Mouse (Mus musculus) midbrain, embryonic 15.5 days (tissue): ENCODE data around the gene Ckap4. TPM values are rescaled to one million over a fixed set of nuclear protein-coding genes. Genes with fewer than 3 reads are reported as not detected.

Source experiments
- ATAC-seq: fragments of 200-750 bp; cut with Nextera tagmentation; replicated peaks from 2 replicates; pipeline ENCODE4 v1.8.0; 2017; ENCODE audit warnings: moderate TSS enrichment
- H3K27ac ChIP-seq: fragments of 300-500 bp; sonication (generic); 2 replicates; pipeline ENCODE4 v1.5.1; 2015; ENCODE audit warnings: mild to moderate bottlenecking, inconsistent platforms
- H3K27me3 ChIP-seq: fragments of 300-500 bp; sonication (generic); replicated peaks from 2 replicates; pipeline ENCODE4 v1.6.1; 2015; ENCODE audit warnings: inconsistent platforms
- H3K36me3 ChIP-seq: fragments of 300-500 bp; sonication (generic); replicated peaks from 2 replicates; pipeline ENCODE4 v1.6.1; 2015; ENCODE audit warnings: inconsistent platforms
- H3K4me1 ChIP-seq: fragments of 300-500 bp; sonication (generic); 2 replicates; pipeline ENCODE4 v1.6.1; 2015; ENCODE audit warnings: inconsistent platforms
- H3K4me2 ChIP-seq: fragments of 300-500 bp; sonication (generic); 2 replicates; pipeline ENCODE4 v1.6.1; 2015; ENCODE audit warnings: inconsistent platforms, mild to moderate bottlenecking, moderate library complexity
- H3K4me3 ChIP-seq: fragments of 300-500 bp; sonication (generic); 2 replicates; pipeline ENCODE4 v1.5.1; 2015; ENCODE audit warnings: mild to moderate bottlenecking, inconsistent platforms
- H3K9ac ChIP-seq: fragments of 300-500 bp; sonication (generic); 2 replicates; pipeline ENCODE4 v1.6.1; 2015; ENCODE audit warnings: mild to moderate bottlenecking, inconsistent platforms
- H3K9me3 ChIP-seq: fragments of 300-500 bp; sonication (generic); 2 replicates; pipeline ENCODE4 v1.6.1; 2016; ENCODE audit warnings: inconsistent platforms
- WGBS: fragments of 180-500 bp; shearing (Covaris S2); methylation state at CpG from one replicate; pipeline ENCODE4 v1.1.7; 2015; ENCODE audit warnings: mixed read lengths; 5-methylcytosine and 5-hydroxymethylcytosine counted together
- polyA plus RNA-seq: library from polyadenylated mRNA; unstranded; fragments of >200 nt; fragmentation: Nextera tagmentation; extraction: Ambion mirVana; gene quantifications from 2 replicates; pipeline ENCODE4 v1.2.1, GENCODE M21; 2015

Ckap4 gene
- polyA plus RNA-seq, 1 experiment from 2014 or later, result 53.2 TPM

DNA sequence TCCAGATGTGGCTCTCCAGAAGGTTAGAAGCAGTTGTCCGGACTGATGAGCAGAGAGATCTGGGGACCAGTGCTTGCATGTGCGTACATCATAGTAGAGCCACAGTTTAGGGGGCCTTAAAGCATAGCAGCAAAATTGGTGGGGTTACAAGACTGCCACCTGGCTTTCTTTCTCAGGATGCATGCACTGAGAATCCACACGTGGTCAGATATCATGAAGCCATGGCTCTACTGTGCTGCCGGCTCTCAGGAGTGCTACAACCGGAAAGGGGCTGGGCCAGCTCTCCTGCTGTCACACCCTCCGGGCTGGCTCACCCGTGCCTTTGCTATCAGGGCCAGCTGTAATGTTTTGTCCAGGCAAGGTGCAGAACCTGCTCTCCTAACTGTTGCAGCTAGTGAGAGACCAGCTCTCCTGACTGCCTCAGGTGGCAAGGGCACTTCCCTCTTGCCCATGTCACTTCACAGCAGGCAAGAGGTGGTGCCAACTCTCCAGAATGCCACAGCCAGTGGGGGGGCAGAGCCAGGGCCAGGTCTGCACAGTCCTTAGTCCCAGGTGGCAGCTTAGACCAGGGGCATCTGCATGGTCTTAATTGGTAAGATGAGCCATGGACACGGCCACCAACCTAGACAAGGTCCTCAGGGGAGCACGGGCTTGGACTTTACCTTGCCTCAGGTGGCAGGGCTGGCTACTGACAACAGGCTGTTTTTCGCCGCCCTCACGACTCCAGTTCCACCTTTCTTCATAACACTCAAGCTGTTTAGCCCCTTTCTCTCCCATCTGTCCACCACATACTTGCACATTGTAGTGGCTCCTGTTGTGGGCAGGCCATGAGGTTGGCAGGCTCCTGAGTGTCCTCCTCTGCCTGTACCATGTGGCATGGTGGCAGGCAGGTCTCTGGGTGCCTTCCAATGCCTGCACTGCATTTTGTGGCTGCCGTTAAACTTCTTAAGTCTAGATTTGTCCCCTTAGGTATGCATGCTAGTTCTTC lies 29.0 kb upstream of the Ckap4 start:
- 78% methylated on average over 13 of the region's 13 CpGs for WGBS
- Histone ChIP-seq H3K9me3 (no peaks in the 10 kb centered on the region), H3K27ac (no peak overlapping the region), H3K4me1 (no peaks in the 10 kb centered on the region), H3K4me2 (no peak overlapping the region), H3K27me3 (no peaks in the 10 kb centered on the region), H3K36me3 (no peaks in the 10 kb centered on the region), H3K4me3 (no peak overlapping the region), H3K9ac (no peak overlapping the region)
- no peak for ATAC-seq

DNA sequence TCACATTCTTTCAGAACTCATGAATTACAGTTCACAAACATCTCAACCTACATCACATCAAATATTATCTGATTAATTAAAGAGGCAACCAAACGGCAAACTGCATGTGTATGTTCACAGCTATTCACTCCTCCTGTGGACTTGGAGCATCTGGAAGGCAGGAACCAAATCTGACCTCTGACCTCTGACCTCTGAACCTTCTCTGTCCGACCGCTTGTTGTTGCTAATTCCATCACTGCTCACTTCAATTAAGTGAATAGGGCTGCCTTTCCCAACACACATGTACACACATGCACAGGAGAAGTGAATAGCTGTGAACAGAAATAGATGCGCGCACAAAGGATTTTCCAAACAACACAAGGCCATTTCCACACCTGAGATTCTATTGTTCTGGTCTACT lies 28.3 kb upstream of the Ckap4 start:
- H3K36me3 ChIP-seq, result no peaks in the 10 kb centered on the region
- H3K4me3 ChIP-seq, result no peak overlapping the region
- H3K9me3 ChIP-seq, result no peaks in the 10 kb centered on the region
- H3K4me1 ChIP-seq, result no peaks in the 10 kb centered on the region
- ATAC-seq, result no peak
- H3K4me2 ChIP-seq, result no peak overlapping the region
- no peak overlapping the region for H3K27ac ChIP-seq
- H3K27me3 ChIP-seq, result no peaks in the 10 kb centered on the region
- H3K9ac ChIP-seq, result no peak overlapping the region
- 66% methylated on average over 5 of the region's 5 CpGs for WGBS

DNA sequence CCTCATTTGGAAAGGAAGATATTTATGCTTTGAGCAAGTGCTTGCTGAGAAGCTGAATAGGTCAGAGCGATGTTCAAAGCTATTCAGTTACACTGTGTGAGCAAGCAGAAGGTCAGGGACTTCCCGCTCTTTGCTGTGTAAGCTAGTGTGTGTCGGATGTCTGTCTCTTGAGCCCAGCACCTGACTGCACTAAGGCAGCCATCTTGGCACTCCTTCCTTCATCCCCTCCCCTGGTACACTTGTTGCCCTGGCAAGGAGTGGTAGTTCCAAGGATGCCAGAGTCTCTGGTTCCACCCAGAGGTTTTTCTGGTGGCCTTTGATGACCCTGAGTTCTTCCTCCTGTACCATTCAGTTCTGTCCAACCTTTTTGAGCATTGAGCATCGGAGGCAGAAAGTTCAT lies 26.1 kb upstream of the Ckap4 start:
- ATAC-seq, result no peak
- H3K4me3 ChIP-seq, result no peak overlapping the region
- no peaks in the 10 kb centered on the region for H3K27me3 ChIP-seq
- no peaks in the 10 kb centered on the region for H3K36me3 ChIP-seq
- no peaks in the 10 kb centered on the region for H3K9me3 ChIP-seq
- H3K9ac ChIP-seq, result no peak overlapping the region
- WGBS, result 91% methylated on average over 4 of the region's 4 CpGs
- no peaks in the 10 kb centered on the region for H3K4me1 ChIP-seq
- no peak overlapping the region for H3K4me2 ChIP-seq
- no peak overlapping the region for H3K27ac ChIP-seq

DNA sequence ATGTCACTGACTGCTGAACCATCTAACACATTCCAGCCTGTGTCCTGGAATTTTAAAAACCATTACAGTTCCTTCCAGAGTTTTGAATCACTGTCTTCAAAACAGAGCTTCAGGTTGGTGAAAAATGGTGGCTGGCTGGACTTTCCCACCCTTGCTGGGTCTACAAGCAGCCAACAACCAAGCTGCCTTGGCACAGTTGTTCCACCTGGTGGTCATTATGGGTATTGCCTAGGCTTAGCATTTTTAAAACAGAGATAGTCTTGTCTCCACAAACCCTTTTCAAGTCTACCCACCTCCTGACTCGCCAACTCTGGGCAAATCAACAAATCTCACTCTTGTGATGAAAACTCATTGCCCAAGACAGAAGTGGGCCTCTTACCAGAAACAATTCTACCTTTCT lies 24.6 kb upstream of the Ckap4 start:
- Histone ChIP-seq H3K36me3 (no peaks in the 10 kb centered on the region), H3K27ac (no peak overlapping the region), H3K4me3 (no peak overlapping the region), H3K4me1 (no peaks in the 10 kb centered on the region), H3K9me3 (no peaks in the 10 kb centered on the region), H3K9ac (no peak overlapping the region), H3K27me3 (no peaks in the 10 kb centered on the region), H3K4me2 (no peak overlapping the region)
- ATAC-seq, result no peak
- WGBS, result 90% methylated on average over 1 of the region's 1 CpGs

DNA sequence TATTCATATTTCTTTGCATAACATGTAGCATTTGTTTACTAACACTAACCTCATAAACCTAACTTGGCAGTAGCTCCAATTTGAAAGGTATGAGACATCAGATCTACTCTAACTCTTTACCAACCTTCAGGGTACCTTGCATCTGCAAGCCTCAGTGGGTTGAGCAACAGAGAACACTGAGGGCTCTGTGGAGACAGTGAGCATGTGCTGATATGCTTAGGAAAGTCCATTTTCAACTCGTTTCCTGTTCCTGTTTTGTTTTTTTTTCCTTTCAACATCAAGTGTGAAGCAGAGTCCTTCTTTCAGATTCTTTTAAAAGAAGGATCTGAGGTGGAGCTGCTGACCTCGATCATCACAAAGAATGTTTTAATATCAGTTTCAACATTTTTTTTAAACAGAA lies 22.3 kb upstream of the Ckap4 start:
- WGBS, result 76% methylated on average over 2 of the region's 2 CpGs

DNA sequence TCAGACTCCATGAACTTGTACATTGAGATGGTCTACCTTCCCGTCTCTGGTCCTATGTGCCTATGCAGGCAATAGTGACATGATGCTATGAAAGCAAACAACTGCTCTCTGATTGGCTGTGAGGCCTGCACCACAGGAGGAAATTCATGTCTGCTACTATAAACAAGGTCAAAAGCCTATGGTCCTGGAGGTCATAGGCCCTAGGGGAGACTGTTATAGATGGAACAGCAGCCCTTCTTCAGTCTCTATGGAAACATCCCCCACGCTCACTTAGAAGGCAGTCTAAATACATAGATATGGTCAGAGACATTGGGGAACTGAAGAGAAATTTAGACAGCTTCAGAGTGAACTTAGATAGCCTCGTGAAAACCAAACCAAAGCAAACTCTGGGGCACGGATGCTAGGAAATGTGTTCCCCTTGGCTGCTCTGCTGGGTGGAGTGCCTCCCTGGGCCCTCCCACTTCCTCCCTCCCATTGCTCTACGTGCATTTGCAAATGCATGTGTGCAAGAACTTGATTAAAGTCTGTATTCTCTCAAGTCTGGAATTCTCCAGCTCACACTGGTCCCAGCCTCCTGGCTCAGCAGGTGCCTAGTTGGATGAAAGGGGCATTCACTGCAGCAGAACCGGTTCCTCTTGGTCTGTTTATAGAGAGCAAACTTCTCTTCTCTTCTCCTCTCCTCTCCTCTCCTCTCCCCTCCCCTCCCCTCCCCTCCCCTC lies 20.6 kb upstream of the Ckap4 start:
- no peak overlapping the region for H3K9ac ChIP-seq
- no peak overlapping the region for H3K4me3 ChIP-seq
- no peaks in the 10 kb centered on the region for H3K4me1 ChIP-seq
- 38% methylated on average over 6 of the region's 6 CpGs for WGBS
- no peaks in the 10 kb centered on the region for H3K36me3 ChIP-seq
- H3K27ac ChIP-seq, result no peak overlapping the region
- H3K9me3 ChIP-seq, result no peaks in the 10 kb centered on the region
- H3K4me2 ChIP-seq, result no peak overlapping the region
- no peaks in the 10 kb centered on the region for H3K27me3 ChIP-seq
- ATAC-seq, result no peak

More for the DNA sequence above, 22.3 kb upstream of the Ckap4 start:
- Histone ChIP-seq H3K27me3 (no peaks in the 10 kb centered on the region), H3K9me3 (no peaks in the 10 kb centered on the region), H3K36me3 (no peaks in the 10 kb centered on the region), H3K4me2 (no peak overlapping the region), H3K4me1 (no peaks in the 10 kb centered on the region), H3K27ac (no peak overlapping the region), H3K4me3 (no peak overlapping the region), H3K9ac (no peak overlapping the region)
- no peak for ATAC-seq

DNA sequence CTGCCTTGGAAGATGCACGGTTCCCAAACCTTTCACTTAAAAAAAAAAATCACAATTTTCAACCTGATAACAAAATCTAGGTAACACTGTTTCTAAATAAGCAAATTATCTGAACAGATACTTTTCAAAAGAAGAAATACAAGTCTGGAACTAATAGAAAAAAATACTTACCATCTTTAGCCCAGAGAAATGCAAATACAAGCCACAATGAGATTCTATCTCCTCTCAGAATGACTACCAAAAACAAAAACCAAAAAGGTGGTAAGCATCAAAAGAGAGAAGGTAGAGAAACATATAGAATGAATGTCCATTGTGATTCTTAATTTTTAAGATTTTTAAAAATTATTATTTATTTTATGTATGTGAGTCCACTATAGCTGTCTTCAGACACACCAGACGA lies 18.6 kb upstream of the Ckap4 start:
- no peaks in the 10 kb centered on the region for H3K27me3 ChIP-seq
- no peak for ATAC-seq
- 93% methylated on average over 2 of the region's 2 CpGs for WGBS

DNA sequence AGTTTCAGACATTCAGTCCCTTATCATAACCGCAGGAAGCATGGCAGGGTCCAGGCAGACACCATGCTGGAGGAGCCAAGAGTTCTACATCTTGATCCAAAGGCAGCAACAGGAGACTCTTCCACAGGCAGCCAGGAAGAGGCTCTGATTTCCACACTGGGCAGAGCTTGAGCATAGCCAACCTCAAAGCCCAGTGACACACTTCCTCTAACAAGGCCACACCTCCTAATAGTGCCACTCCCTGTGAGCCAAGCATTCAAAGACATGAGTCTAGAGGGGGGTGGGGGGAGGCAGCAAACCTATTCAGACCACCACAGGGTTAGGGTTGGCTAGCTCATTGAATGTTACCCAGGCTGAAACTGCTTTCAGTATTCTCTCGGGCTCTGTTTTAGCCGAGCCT lies 18.0 kb upstream of the Ckap4 start:
- H3K4me2 ChIP-seq, result no peak overlapping the region
- no peak overlapping the region for H3K4me3 ChIP-seq
- 89% methylated on average over 3 of the region's 3 CpGs for WGBS

More for the DNA sequence above, 18.6 kb upstream of the Ckap4 start:
- Histone ChIP-seq H3K36me3 (no peaks in the 10 kb centered on the region), H3K4me2 (no peak overlapping the region), H3K9ac (no peak overlapping the region), H3K9me3 (no peaks in the 10 kb centered on the region), H3K4me1 (no peaks in the 10 kb centered on the region), H3K27ac (no peak overlapping the region), H3K4me3 (no peak overlapping the region)

DNA sequence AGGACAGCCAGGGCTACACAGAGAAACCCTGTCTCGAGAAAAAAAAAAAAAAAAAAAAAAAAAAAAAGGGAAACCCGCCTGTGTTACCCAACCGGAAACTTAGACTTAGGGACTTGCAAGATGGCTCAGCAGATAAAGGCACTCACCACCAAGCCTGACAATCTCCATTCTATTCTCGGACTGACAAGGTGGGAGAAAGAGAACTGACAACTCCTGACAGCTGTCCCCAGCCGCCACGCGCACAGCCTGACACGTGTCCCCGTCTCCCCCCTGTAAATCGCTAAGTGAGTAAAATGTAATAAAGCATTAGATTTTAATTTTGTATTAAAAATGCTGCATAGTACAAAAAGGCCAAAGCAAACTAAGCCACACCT lies 16.0 kb upstream of the Ckap4 start:
- Histone ChIP-seq H3K4me1 (no peaks in the 10 kb centered on the region), H3K9me3 (no peaks in the 10 kb centered on the region), H3K27me3 (no peaks in the 10 kb centered on the region), H3K4me3 (no peak overlapping the region), H3K9ac (no peak overlapping the region), H3K4me2 (no peak overlapping the region), H3K27ac (no peak overlapping the region), H3K36me3 (no peaks in the 10 kb centered on the region)
- no peak for ATAC-seq
- 88% methylated on average over 10 of the region's 10 CpGs for WGBS

More for the DNA sequence above, 18.0 kb upstream of the Ckap4 start:
- no peak for ATAC-seq
- Histone ChIP-seq H3K27me3 (no peaks in the 10 kb centered on the region), H3K4me1 (no peaks in the 10 kb centered on the region), H3K9ac (no peak overlapping the region), H3K27ac (no peak overlapping the region), H3K9me3 (no peaks in the 10 kb centered on the region), H3K36me3 (no peaks in the 10 kb centered on the region)

DNA sequence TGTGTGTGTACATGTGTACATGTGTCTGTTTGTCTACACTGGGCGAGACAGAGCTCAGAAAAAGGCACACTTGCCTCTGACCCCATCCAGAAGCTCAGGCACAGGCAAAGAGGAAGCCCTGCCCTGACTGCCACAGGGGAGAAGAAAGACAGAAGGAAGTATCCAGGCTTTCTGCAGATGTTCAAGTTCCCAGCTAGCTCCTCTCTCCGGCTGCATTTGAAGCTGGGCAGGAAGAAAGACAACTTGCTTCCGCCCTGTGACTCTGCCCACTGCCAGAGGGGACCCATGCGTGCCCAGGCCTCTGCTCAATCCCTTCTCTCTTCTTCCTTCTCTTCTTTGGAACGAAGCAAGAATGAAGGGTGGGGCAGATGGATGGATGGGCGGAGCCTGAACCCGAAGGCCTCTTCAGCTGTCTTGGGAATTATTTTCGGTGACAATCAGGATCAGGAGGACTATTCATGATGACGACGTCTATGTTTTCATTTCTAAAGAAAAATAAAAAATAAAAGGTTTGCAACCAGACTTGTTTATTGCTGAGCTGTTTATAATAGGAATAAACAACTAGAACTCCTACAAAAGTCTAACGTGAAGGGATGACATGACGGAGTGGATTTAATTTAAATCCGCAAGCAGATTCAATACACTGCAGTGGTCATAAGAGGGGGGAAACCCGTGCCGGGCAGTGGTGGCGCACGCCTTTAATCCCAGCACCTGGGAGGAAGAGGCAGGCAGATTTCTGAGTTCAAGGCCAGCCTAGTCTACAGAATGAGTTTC lies 15.5 kb upstream of the Ckap4 start:
- no peak overlapping the region for H3K27ac ChIP-seq
- H3K4me1 ChIP-seq, result no peaks in the 10 kb centered on the region
- H3K27me3 ChIP-seq, result no peaks in the 10 kb centered on the region
- 72% methylated on average over 17 of the region's 17 CpGs for WGBS
- H3K36me3 ChIP-seq, result no peaks in the 10 kb centered on the region
- no peak for ATAC-seq
- no peak overlapping the region for H3K4me3 ChIP-seq
- H3K9ac ChIP-seq, result no peak overlapping the region
- no peak overlapping the region for H3K4me2 ChIP-seq
- no peaks in the 10 kb centered on the region for H3K9me3 ChIP-seq

DNA sequence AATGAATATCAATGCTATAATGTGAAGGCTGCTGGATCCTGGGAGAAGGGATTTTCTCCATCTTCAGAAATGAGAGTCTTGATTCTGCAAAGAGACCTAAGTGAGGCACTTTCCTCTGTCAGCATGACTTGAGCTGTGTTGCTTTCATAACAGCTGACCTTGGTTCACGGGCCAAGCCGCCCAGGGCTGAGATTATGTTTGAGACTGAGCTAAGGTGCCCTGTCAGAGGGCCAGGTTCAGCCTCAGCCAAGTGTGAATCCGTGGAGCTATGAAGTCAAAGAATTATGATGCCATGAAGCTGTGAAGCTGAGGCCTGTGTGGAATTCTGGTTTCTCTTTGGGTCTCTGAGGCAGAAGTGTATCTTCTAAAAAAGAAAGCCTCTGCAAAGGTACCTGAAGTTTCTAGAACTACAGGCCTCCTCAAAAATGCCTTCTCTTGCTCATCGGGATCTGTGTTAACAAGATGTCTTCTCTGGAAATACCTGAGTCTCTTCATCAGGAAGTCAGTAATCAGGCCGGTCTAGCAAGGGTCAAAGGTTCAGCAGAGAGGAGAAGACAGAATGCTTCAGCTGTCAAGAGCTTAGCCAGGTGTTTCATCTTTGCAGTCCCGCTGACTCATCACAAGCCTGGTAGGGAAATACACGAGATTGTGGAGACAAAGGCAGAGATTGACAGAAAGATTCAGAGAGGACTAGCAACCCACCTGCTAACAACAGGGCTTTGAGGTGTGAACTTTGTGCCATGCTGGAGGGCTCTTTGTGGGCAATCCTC lies 11.2 kb upstream of the Ckap4 start:
- Histone ChIP-seq H3K36me3 (no peaks in the 10 kb centered on the region), H3K27me3 (no peaks in the 10 kb centered on the region), H3K4me1 (no peaks in the 10 kb centered on the region), H3K4me2 (no peak overlapping the region), H3K9ac (no peak overlapping the region), H3K4me3 (no peak overlapping the region), H3K9me3 (no peaks in the 10 kb centered on the region), H3K27ac (no peak overlapping the region)
- ATAC-seq, result no peak
- 72% methylated on average over 7 of the region's 7 CpGs for WGBS
